Mouse (Mus musculus): ENCODE measurements at regions not wholly inside any gene's neighbourhood (a gene's known extent, or its start where the extent isn't known, plus 50 kb on each side); places are given as distances from the start of the nearest gene placed in this dataset.
"Not testable (repeated sequence)": the region's sequence is repeated elsewhere in the genome, so short reads cannot be mapped to it uniquely, and the experiment has no call there.

DNA sequence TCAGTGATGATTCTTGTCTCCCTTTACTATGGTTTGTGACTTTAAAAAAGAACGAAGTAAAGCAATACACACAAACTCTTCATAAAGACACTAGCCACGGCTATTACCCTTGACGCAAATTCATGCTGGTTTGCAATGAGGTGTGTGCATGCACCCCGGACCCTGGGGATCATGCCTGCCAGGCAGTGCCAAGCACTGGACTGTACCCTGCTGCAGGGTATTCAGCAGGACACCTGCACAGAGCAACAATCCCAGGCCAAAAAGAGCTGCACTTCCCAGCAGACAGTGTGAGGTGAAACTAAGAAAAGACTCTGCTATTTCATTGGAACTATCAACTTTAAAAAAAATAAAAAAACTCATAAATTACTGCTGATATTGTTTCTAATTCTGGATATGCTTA lies 71.4 kb downstream of the Adra2a start:
- H3K4me3 ChIP-seq (replicated peaks; ENCODE audit: control insufficient read depth, low read depth, low read length) = peak overlapping the region; percentile 71
- H3K4me1 ChIP-seq (ENCODE audit: control insufficient read depth, insufficient read depth, low read length) = peaks cover 6% of the 10 kb centered on the region
- 31% methylated on average over 4 of the region's 4 CpGs for WGBS
- H3K27ac ChIP-seq (ENCODE audit: control insufficient read depth, insufficient read depth, low read depth, low read length, poor library complexity) = no peak overlapping the region
- TF ChIP-seq POLR2A (IDR thresholded peaks at IDR 0.05; ENCODE audit: borderline replicate concordance, control insufficient read depth, low read depth, low read length) (no peak), CTCF (IDR thresholded peaks at IDR 0.05; ENCODE audit: control insufficient read depth, insufficient read depth, low read length) (no peak)

DNA sequence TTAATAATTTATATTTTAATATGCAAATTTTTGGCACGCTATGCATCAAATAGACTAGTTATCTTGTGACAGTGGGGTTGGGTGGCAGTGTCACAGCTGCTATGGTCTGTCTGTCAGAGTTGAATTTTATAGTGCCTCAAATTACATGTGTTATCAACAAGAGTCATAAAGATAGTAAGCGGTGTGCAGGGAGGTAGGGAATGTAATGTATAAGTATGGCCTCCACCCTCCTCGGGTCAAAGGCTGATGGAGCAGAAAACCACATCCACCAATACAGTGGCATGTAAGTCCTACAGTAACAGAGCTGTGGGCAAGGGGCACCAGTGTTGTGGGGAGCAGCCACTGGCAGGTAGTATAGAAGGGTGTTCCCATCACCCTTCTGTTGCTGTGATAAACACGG lies 72.9 kb downstream of the Adra2a start:
- 76% methylated on average over 4 of the region's 4 CpGs for WGBS
- Histone ChIP-seq H3K4me1 (ENCODE audit: control insufficient read depth, insufficient read depth, low read length) (peaks cover 6% of the 10 kb centered on the region), H3K4me3 (replicated peaks; ENCODE audit: control insufficient read depth, low read depth, low read length) (no peak overlapping the region), H3K27ac (ENCODE audit: control insufficient read depth, insufficient read depth, low read depth, low read length, poor library complexity) (no peak overlapping the region)
- no peak for TF ChIP-seq CTCF (IDR thresholded peaks at IDR 0.05; ENCODE audit: control insufficient read depth, insufficient read depth, low read length)
- TF ChIP-seq POLR2A (IDR thresholded peaks at IDR 0.05; ENCODE audit: borderline replicate concordance, control insufficient read depth, low read depth, low read length) = no peak

GRCm38 (mm10) chr19:54117676-54118075 lies 73.7 kb downstream of the Adra2a start:
- Histone ChIP-seq H3K4me3 (replicated peaks; ENCODE audit: control insufficient read depth, low read depth, low read length) (no peak overlapping the region), H3K4me1 (ENCODE audit: control insufficient read depth, insufficient read depth, low read length) (peaks cover 6% of the 10 kb centered on the region), H3K27ac (ENCODE audit: control insufficient read depth, insufficient read depth, low read depth, low read length, poor library complexity) (no peak overlapping the region)
- TF ChIP-seq CTCF (IDR thresholded peaks at IDR 0.05; ENCODE audit: control insufficient read depth, insufficient read depth, low read length) (no peak), POLR2A (IDR thresholded peaks at IDR 0.05; ENCODE audit: borderline replicate concordance, control insufficient read depth, low read depth, low read length) (no peak)
- 80% methylated on average over 11 of the region's 11 CpGs for WGBS

DNA sequence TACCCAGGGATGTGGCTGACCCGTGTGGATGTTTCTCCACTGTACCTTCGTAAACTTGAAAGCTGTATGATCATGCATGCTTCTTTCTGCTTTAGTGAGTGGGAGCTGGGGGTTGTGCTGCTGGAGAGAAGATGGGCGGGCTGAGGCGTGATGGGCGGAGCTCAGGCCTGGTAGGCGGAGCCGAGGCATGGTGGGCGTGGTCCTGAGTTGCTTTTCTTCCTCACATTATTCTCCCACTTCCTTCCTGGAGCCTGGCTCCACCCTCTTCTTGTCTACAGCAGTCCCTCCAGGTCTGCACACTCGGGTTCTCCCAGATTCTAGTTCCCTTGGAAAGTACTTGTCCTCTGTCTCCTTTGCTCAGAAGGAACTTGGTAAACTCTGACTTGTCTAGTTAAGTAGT lies 79.6 kb downstream of the Adra2a start:
- Histone ChIP-seq H3K4me3 (replicated peaks; ENCODE audit: control insufficient read depth, low read depth, low read length) (no peak overlapping the region), H3K27ac (ENCODE audit: control insufficient read depth, insufficient read depth, low read depth, low read length, poor library complexity) (no peak overlapping the region), H3K4me1 (ENCODE audit: control insufficient read depth, insufficient read depth, low read length) (no peaks in the 10 kb centered on the region)
- 65% methylated on average over 9 of the region's 9 CpGs for WGBS
- TF ChIP-seq CTCF (IDR thresholded peaks at IDR 0.05; ENCODE audit: control insufficient read depth, insufficient read depth, low read length) = no peak
- no peak for TF ChIP-seq POLR2A (IDR thresholded peaks at IDR 0.05; ENCODE audit: borderline replicate concordance, control insufficient read depth, low read depth, low read length)

DNA sequence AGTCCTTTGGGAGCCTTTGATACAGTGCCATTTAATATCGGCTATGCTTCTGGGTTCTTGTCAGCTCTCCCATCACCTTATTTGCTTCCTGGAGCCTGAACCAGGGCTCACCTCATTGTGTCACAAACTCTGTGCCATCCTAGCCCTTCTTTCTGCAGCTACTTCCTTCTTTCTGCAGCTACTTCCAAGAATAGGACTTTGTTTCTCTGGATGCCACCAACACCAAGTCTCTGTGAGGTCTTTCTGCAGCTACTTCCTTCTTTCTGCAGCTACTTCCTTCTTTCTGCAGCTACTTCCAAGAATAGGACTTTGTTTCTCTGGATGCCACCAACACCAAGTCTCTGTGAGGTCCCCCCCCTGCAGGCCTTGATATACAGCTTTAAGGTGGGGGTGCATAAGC lies 107.8 kb downstream of the Adra2a start:
- not testable (repeated sequence) for H3K27ac ChIP-seq (ENCODE audit: control insufficient read depth, insufficient read depth, low read depth, low read length, poor library complexity); H3K4me3 ChIP-seq (replicated peaks; ENCODE audit: control insufficient read depth, low read depth, low read length); H3K4me1 ChIP-seq (ENCODE audit: control insufficient read depth, insufficient read depth, low read length)
- 52% methylated on average over 1 of the region's 1 CpGs for WGBS

- WGBS = 69% methylated on average over 4 of the region's 4 CpGs
- Histone ChIP-seq H3K27ac (ENCODE audit: control insufficient read depth, insufficient read depth, low read depth, low read length, poor library complexity) (no peak overlapping the region), H3K4me3 (replicated peaks; ENCODE audit: control insufficient read depth, low read depth, low read length) (no peak overlapping the region), H3K4me1 (ENCODE audit: control insufficient read depth, insufficient read depth, low read length) (no peaks in the 10 kb centered on the region)
- TF ChIP-seq CTCF (IDR thresholded peaks at IDR 0.05; ENCODE audit: control insufficient read depth, insufficient read depth, low read length) (no peak), POLR2A (IDR thresholded peaks at IDR 0.05; ENCODE audit: borderline replicate concordance, control insufficient read depth, low read depth, low read length) (no peak)
These were observed 110.4 kb downstream of the Adra2a start for GRCm38 (mm10) chr19:54154400-54154799.

DNA sequence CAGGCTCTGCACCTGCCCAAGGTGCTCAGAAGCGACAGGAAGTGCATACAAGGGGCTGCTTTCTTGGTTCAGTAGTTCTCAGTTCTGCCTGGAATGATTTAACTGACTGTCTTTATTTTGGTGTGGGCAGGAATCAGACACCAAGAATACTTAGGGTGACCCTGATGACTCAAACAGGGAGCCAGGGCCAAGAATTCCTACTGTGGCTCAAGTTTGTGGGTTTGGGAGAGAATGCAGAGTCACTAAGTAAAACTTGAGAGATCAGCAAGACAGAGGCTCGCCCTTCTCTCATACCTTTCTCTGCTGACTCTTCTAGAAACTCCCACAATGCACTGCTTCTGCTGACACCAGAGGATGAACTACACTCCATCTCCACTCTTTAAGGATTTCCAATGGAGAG lies 126.4 kb downstream of the Adra2a start:
- no peak overlapping the region for H3K4me3 ChIP-seq (replicated peaks; ENCODE audit: control insufficient read depth, low read depth, low read length)
- no peak overlapping the region for H3K27ac ChIP-seq (ENCODE audit: control insufficient read depth, insufficient read depth, low read depth, low read length, poor library complexity)
- H3K4me1 ChIP-seq (ENCODE audit: control insufficient read depth, insufficient read depth, low read length) = no peaks in the 10 kb centered on the region
- TF ChIP-seq POLR2A (IDR thresholded peaks at IDR 0.05; ENCODE audit: borderline replicate concordance, control insufficient read depth, low read depth, low read length) = no peak
- TF ChIP-seq CTCF (IDR thresholded peaks at IDR 0.05; ENCODE audit: control insufficient read depth, insufficient read depth, low read length) = no peak
- WGBS = 49% methylated on average over 2 of the region's 2 CpGs

GRCm38 (mm10) chr19:54174090-54175055 lies 130.4 kb downstream of the Adra2a start:
- Histone ChIP-seq H3K4me1 (ENCODE audit: control insufficient read depth, insufficient read depth, low read length) (no peaks in the 10 kb centered on the region), H3K4me3 (replicated peaks; ENCODE audit: control insufficient read depth, low read depth, low read length) (no peak overlapping the region), H3K27ac (ENCODE audit: control insufficient read depth, insufficient read depth, low read depth, low read length, poor library complexity) (no peak overlapping the region)
- WGBS = 76% methylated on average over 14 of the region's 14 CpGs
- no peak for TF ChIP-seq POLR2A (IDR thresholded peaks at IDR 0.05; ENCODE audit: borderline replicate concordance, control insufficient read depth, low read depth, low read length)

- Histone ChIP-seq H3K4me3 (replicated peaks; ENCODE audit: control insufficient read depth, low read depth, low read length) (no peak overlapping the region), H3K27ac (ENCODE audit: control insufficient read depth, insufficient read depth, low read depth, low read length, poor library complexity) (no peak overlapping the region), H3K4me1 (ENCODE audit: control insufficient read depth, insufficient read depth, low read length) (no peaks in the 10 kb centered on the region)
- TF ChIP-seq CTCF (IDR thresholded peaks at IDR 0.05; ENCODE audit: control insufficient read depth, insufficient read depth, low read length) (no peak), POLR2A (IDR thresholded peaks at IDR 0.05; ENCODE audit: borderline replicate concordance, control insufficient read depth, low read depth, low read length) (no peak)
- 36% methylated on average over 7 of the region's 7 CpGs for WGBS
These were observed 131.8 kb downstream of the Adra2a start for GRCm38 (mm10) chr19:54175766-54176165.
